Mouse (Mus musculus): ENCODE measurements around the gene Endov.

- TF ChIP-seq EP300 (IDR thresholded peaks at IDR 0.05; ENCODE audit: insufficient read depth, low read depth, low read length) (no peak), POLR2A (IDR thresholded peaks at IDR 0.05; ENCODE audit: insufficient read depth, low read length) (no peak), CTCF (IDR thresholded peaks at IDR 0.05; ENCODE audit: low read depth, low read length) (no peak)
These were observed 51.7 kb downstream of the Endov start for GRCm38 (mm10) chr11:119542886-119543285.
